Mouse (Mus musculus): ENCODE measurements around the gene Kalrn. TPM values are rescaled to one million over a fixed set of nuclear protein-coding genes. Genes with fewer than 3 reads are reported as not detected.

Kalrn gene
- polyA plus RNA-seq, 1 experiment from 2014 or later, result 16.8 TPM

GRCm38 (mm10) chr16:34104427-34104826 is 468.9 kb downstream of the Kalrn start:
- no peaks in the 10 kb centered on the region for H3K27me3 ChIP-seq (ENCODE audit: control insufficient read depth, insufficient read depth, low read length)
- no peak overlapping the region for H3K4me2 ChIP-seq
- no peaks in the 10 kb centered on the region for H3K36me3 ChIP-seq (ENCODE audit: control insufficient read depth, insufficient read depth, low read length)
- DNase-seq (ENCODE audit: low spot score, missing footprints), result no peak
- no peak overlapping the region for H3K9ac ChIP-seq (ENCODE audit: low read length)
- no peaks in the 10 kb centered on the region for H3K4me1 ChIP-seq (ENCODE audit: control insufficient read depth, insufficient read depth, low read length)
- no peak overlapping the region for H3K4me3 ChIP-seq (ENCODE audit: low read depth, low read length)
- WGBS, result 85% methylated on average over 6 of the region's 6 CpGs
- H3K27ac ChIP-seq (ENCODE audit: low read depth, low read length), result no peak overlapping the region
- no peaks in the 10 kb centered on the region for H3K9me3 ChIP-seq (ENCODE audit: control insufficient read depth, low read length)
- ATAC-seq (ENCODE audit: low FRiP score), result no peak

GRCm38 (mm10) chr16:34102742-34103141 is 470.6 kb downstream of the Kalrn start:
- H3K4me2 ChIP-seq, result no peak overlapping the region
- H3K4me3 ChIP-seq (ENCODE audit: low read depth, low read length), result no peak overlapping the region
- no peaks in the 10 kb centered on the region for H3K27me3 ChIP-seq (ENCODE audit: control insufficient read depth, insufficient read depth, low read length)
- H3K9me3 ChIP-seq (ENCODE audit: control insufficient read depth, low read length), result no peaks in the 10 kb centered on the region
- no peaks in the 10 kb centered on the region for H3K36me3 ChIP-seq (ENCODE audit: control insufficient read depth, insufficient read depth, low read length)
- no peak overlapping the region for H3K9ac ChIP-seq (ENCODE audit: low read length)
- ATAC-seq (ENCODE audit: low FRiP score) (no peak), DNase-seq (ENCODE audit: low spot score, missing footprints) (no peak)
- 71% methylated on average over 5 of the region's 5 CpGs for WGBS
- H3K27ac ChIP-seq (ENCODE audit: low read depth, low read length), result no peak overlapping the region
- no peaks in the 10 kb centered on the region for H3K4me1 ChIP-seq (ENCODE audit: control insufficient read depth, insufficient read depth, low read length)

- no peaks in the 10 kb centered on the region for H3K36me3 ChIP-seq (ENCODE audit: control insufficient read depth, insufficient read depth, low read length)
- DNase-seq (ENCODE audit: low spot score, missing footprints), result no peak
- peaks cover 7% of the 10 kb centered on the region for H3K4me1 ChIP-seq (ENCODE audit: control insufficient read depth, insufficient read depth, low read length)
- peaks cover 5% of the 10 kb centered on the region; the same call in 1 of the 2 replicates for H3K27me3 ChIP-seq (ENCODE audit: control insufficient read depth, insufficient read depth, low read length)
- no peak overlapping the region for H3K4me3 ChIP-seq (ENCODE audit: low read depth, low read length)
- no peak for ATAC-seq (ENCODE audit: low FRiP score)
- H3K9ac ChIP-seq (ENCODE audit: low read length), result no peak overlapping the region
- 80% methylated on average over 3 of the region's 3 CpGs for WGBS
- no peak overlapping the region for H3K4me2 ChIP-seq
- no peaks in the 10 kb centered on the region for H3K9me3 ChIP-seq (ENCODE audit: control insufficient read depth, low read length)
- H3K27ac ChIP-seq (ENCODE audit: low read depth, low read length), result no peak overlapping the region
Observed at GRCm38 (mm10) chr16:34099795-34100194, 473.5 kb downstream of the Kalrn start.

GRCm38 (mm10) chr16:34095548-34096141 is 477.7 kb downstream of the Kalrn start:
- no peaks in the 10 kb centered on the region for H3K36me3 ChIP-seq (ENCODE audit: control insufficient read depth, insufficient read depth, low read length)
- H3K4me1 ChIP-seq (ENCODE audit: control insufficient read depth, insufficient read depth, low read length), result peaks cover 17% of the 10 kb centered on the region
- peak overlapping the region; percentile 50 for H3K4me3 ChIP-seq (ENCODE audit: low read depth, low read length)
- peak overlapping the region; percentile 62 for H3K4me2 ChIP-seq
- 0% methylated on average over 34 of the region's 34 CpGs for WGBS
- peaks cover 5% of the 10 kb centered on the region; the same call in 1 of the 2 replicates for H3K27me3 ChIP-seq (ENCODE audit: control insufficient read depth, insufficient read depth, low read length)
- H3K9me3 ChIP-seq (ENCODE audit: control insufficient read depth, low read length), result no peaks in the 10 kb centered on the region
- DNase-seq (ENCODE audit: low spot score, missing footprints), result peak; percentile 96
- H3K9ac ChIP-seq (ENCODE audit: low read length), result peak overlapping the region; percentile 65
- peak; percentile 69 for ATAC-seq (ENCODE audit: low FRiP score)
- no peak overlapping the region for H3K27ac ChIP-seq (ENCODE audit: low read depth, low read length)

GRCm38 (mm10) chr16:34095093-34095465 is 478.3 kb downstream of the Kalrn start:
- H3K9ac ChIP-seq (ENCODE audit: low read length), result peak overlapping the region; percentile 56; the same call in 1 of the 2 replicates

GRCm38 (mm10) chr16:34094446-34095092 is 478.8 kb downstream of the Kalrn start:
- H3K4me3 ChIP-seq (ENCODE audit: low read depth, low read length), result peak overlapping the region; percentile 50
- H3K36me3 ChIP-seq (ENCODE audit: control insufficient read depth, insufficient read depth, low read length), result no peaks in the 10 kb centered on the region
- H3K9ac ChIP-seq (ENCODE audit: low read length), result peak overlapping the region; percentile 56
- WGBS, result under 1% methylated on average over 16 of the region's 16 CpGs
- H3K27ac ChIP-seq (ENCODE audit: low read depth, low read length), result peak overlapping the region; percentile 40; the same call in 1 of the 2 replicates
- ATAC-seq (ENCODE audit: low FRiP score) (peak; percentile 78), DNase-seq (ENCODE audit: low spot score, missing footprints) (peak; percentile 96)
- H3K4me2 ChIP-seq, result peak overlapping the region; percentile 62
- H3K27me3 ChIP-seq (ENCODE audit: control insufficient read depth, insufficient read depth, low read length), result peaks cover 5% of the 10 kb centered on the region; the same call in 1 of the 2 replicates
- H3K9me3 ChIP-seq (ENCODE audit: control insufficient read depth, low read length), result no peaks in the 10 kb centered on the region
- peaks cover 17% of the 10 kb centered on the region for H3K4me1 ChIP-seq (ENCODE audit: control insufficient read depth, insufficient read depth, low read length)

More at GRCm38 (mm10) chr16:34095093-34095465, 478.3 kb downstream of the Kalrn start:
- peak overlapping the region; percentile 50 for H3K4me3 ChIP-seq (ENCODE audit: low read depth, low read length)
- DNase-seq (ENCODE audit: low spot score, missing footprints) (peak; percentile 89), ATAC-seq (ENCODE audit: low FRiP score) (peak; percentile 34; the same call in 1 of the 2 replicates)
- peaks cover 5% of the 10 kb centered on the region; the same call in 1 of the 2 replicates for H3K27me3 ChIP-seq (ENCODE audit: control insufficient read depth, insufficient read depth, low read length)
- H3K36me3 ChIP-seq (ENCODE audit: control insufficient read depth, insufficient read depth, low read length), result no peaks in the 10 kb centered on the region
- 1% methylated on average over 3 of the region's 3 CpGs for WGBS
- H3K4me1 ChIP-seq (ENCODE audit: control insufficient read depth, insufficient read depth, low read length), result peaks cover 17% of the 10 kb centered on the region
- H3K9me3 ChIP-seq (ENCODE audit: control insufficient read depth, low read length), result no peaks in the 10 kb centered on the region
- H3K4me2 ChIP-seq, result peak overlapping the region; percentile 62
- no peak overlapping the region for H3K27ac ChIP-seq (ENCODE audit: low read depth, low read length)

GRCm38 (mm10) chr16:34093734-34094445 is 479.4 kb downstream of the Kalrn start:
- peaks cover 17% of the 10 kb centered on the region for H3K4me1 ChIP-seq (ENCODE audit: control insufficient read depth, insufficient read depth, low read length)
- H3K4me2 ChIP-seq, result peak overlapping the region; percentile 62
- ATAC-seq (ENCODE audit: low FRiP score) (peak; percentile 36; the same call in 1 of the 2 replicates), DNase-seq (ENCODE audit: low spot score, missing footprints) (peak; percentile 95)
- H3K9ac ChIP-seq (ENCODE audit: low read length), result peak overlapping the region; percentile 56
- peaks cover 5% of the 10 kb centered on the region; the same call in 1 of the 2 replicates for H3K27me3 ChIP-seq (ENCODE audit: control insufficient read depth, insufficient read depth, low read length)
- 3% methylated on average over 14 of the region's 14 CpGs for WGBS
- H3K4me3 ChIP-seq (ENCODE audit: low read depth, low read length), result peak overlapping the region; percentile 50
- no peaks in the 10 kb centered on the region for H3K36me3 ChIP-seq (ENCODE audit: control insufficient read depth, insufficient read depth, low read length)
- H3K9me3 ChIP-seq (ENCODE audit: control insufficient read depth, low read length), result no peaks in the 10 kb centered on the region
- peak overlapping the region; percentile 40; the same call in 1 of the 2 replicates for H3K27ac ChIP-seq (ENCODE audit: low read depth, low read length)

GRCm38 (mm10) chr16:34089528-34090095 is 483.7 kb downstream of the Kalrn start:
- Histone ChIP-seq H3K4me2 (no peak overlapping the region), H3K36me3 (ENCODE audit: control insufficient read depth, insufficient read depth, low read length) (no peaks in the 10 kb centered on the region), H3K27me3 (ENCODE audit: control insufficient read depth, insufficient read depth, low read length) (no peaks in the 10 kb centered on the region), H3K4me1 (ENCODE audit: control insufficient read depth, insufficient read depth, low read length) (peaks cover 16% of the 10 kb centered on the region), H3K9me3 (ENCODE audit: control insufficient read depth, low read length) (no peaks in the 10 kb centered on the region), H3K27ac (ENCODE audit: low read depth, low read length) (no peak overlapping the region), H3K4me3 (ENCODE audit: low read depth, low read length) (no peak overlapping the region), H3K9ac (ENCODE audit: low read length) (no peak overlapping the region)
- DNase-seq (ENCODE audit: low spot score, missing footprints), result no peak
- WGBS, result 50% methylated on average over 8 of the region's 8 CpGs
- ATAC-seq (ENCODE audit: low FRiP score), result no peak

Data from midbrain, embryonic 11.5 days (tissue).